Mouse (Mus musculus): ENCODE data around the gene Rrp36.
A peak's percentile ranks its signal among the peaks of the same experiment; 100 is the strongest.

Gene Rrp36

GRCm38 (mm10) chr17:46673850-46674529 lies at the start of gene Rrp36:
TSS of gene Rrp36 (minus strand) at chr17:46674352.
- DNase-seq (ENCODE audit: low read depth) = peak; percentile 93

GRCm38 (mm10) chr17:46721077-46721476 lies 46.9 kb upstream of the Rrp36 start:
- no peak for DNase-seq (ENCODE audit: low read depth)

GRCm38 (mm10) chr17:46714756-46715481 lies 40.8 kb upstream of the Rrp36 start:
- DNase-seq (ENCODE audit: low read depth) = no peak

- no peak for DNase-seq (ENCODE audit: low read depth)
These were observed 39.7 kb upstream of the Rrp36 start for GRCm38 (mm10) chr17:46713849-46714248.

GRCm38 (mm10) chr17:46712442-46712841 lies 38.3 kb upstream of the Rrp36 start:
- DNase-seq (ENCODE audit: low read depth) = no peak

- no peak for DNase-seq (ENCODE audit: low read depth)
These were observed 37.6 kb upstream of the Rrp36 start for GRCm38 (mm10) chr17:46711612-46712271.

- DNase-seq (ENCODE audit: low read depth) = peak; percentile 56
These were observed 36.9 kb upstream of the Rrp36 start, which contains the start of gene Pex6 for GRCm38 (mm10) chr17:46710959-46711597. TSS of gene Pex6 (plus strand) at chr17:46711463.

GRCm38 (mm10) chr17:46706375-46707089 lies 32.4 kb upstream of the Rrp36 start:
- DNase-seq (ENCODE audit: low read depth) = no peak

- DNase-seq (ENCODE audit: low read depth) = peak; percentile 97
These were observed 31.0 kb upstream of the Rrp36 start, which contains the start of gene Ppp2r5d for GRCm38 (mm10) chr17:46704887-46705835. TSS of gene Ppp2r5d (minus strand) at chr17:46705111.

GRCm38 (mm10) chr17:46703971-46704886 lies 30.1 kb upstream of the Rrp36 start:
- no peak for DNase-seq (ENCODE audit: low read depth)

- no peak for DNase-seq (ENCODE audit: low read depth)
These were observed 28.4 kb upstream of the Rrp36 start for GRCm38 (mm10) chr17:46702506-46702905.

- DNase-seq (ENCODE audit: low read depth) = no peak
These were observed 27.9 kb upstream of the Rrp36 start for GRCm38 (mm10) chr17:46702100-46702499.

GRCm38 (mm10) chr17:46701489-46701888 lies 27.3 kb upstream of the Rrp36 start:
- no peak for DNase-seq (ENCODE audit: low read depth)

GRCm38 (mm10) chr17:46699912-46700311 lies 25.8 kb upstream of the Rrp36 start:
- no peak for DNase-seq (ENCODE audit: low read depth)

GRCm38 (mm10) chr17:46699245-46699644 lies 25.1 kb upstream of the Rrp36 start:
- DNase-seq (ENCODE audit: low read depth) = no peak

- no peak for DNase-seq (ENCODE audit: low read depth)
These were observed 24.4 kb upstream of the Rrp36 start for GRCm38 (mm10) chr17:46698515-46698914.

GRCm38 (mm10) chr17:46694517-46695063 lies 20.4 kb upstream of the Rrp36 start:
- DNase-seq (ENCODE audit: low read depth) = no peak

GRCm38 (mm10) chr17:46691390-46691789 lies 17.2 kb upstream of the Rrp36 start:
- no peak for DNase-seq (ENCODE audit: low read depth)

- DNase-seq (ENCODE audit: low read depth) = no peak
These were observed 16.5 kb upstream of the Rrp36 start for GRCm38 (mm10) chr17:46690665-46691064.
